Mouse (Mus musculus): ENCODE measurements at regions not wholly inside any gene's neighbourhood (a gene's known extent, or its start where the extent isn't known, plus 50 kb on each side); places are given as distances from the start of the nearest gene placed in this dataset.
"Not testable (repeated sequence)": the region's sequence is repeated elsewhere in the genome, so short reads cannot be mapped to it uniquely, and the experiment has no call there.

DNA sequence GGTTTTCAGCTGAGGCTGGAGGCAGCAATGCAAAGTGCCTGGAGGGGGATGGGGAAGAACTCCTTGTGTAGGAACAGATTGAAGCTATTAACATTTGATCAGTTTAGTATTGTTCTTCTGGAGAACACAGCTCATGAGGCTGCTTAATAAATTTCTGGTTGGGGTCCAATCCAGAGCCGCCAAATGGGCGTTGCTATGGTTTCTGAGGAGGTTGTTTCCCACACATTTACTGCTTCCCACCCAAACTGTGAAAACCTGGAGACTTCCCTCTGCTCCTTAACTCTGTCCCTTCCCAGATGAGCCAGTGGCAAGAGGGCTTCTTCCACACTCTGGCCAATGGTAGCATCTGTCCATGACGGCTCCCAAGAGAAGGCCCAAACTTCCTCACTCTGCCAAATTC lies 113.2 kb upstream of the Klf4 start:
- Histone ChIP-seq H3K4me1 (ENCODE audit: control insufficient read depth, insufficient read depth, low read length) (peaks cover 2% of the 10 kb centered on the region; the same call in 1 of the 2 replicates), H3K4me3 (ENCODE audit: low read depth, low read length) (no peak overlapping the region), H3K36me3 (ENCODE audit: control insufficient read depth, insufficient read depth, low read length) (no peaks in the 10 kb centered on the region), H3K27ac (ENCODE audit: low read depth, low read length) (no peak overlapping the region), H3K27me3 (ENCODE audit: control insufficient read depth, insufficient read depth, low read length) (peaks cover 3% of the 10 kb centered on the region; the same call in 1 of the 2 replicates), H3K9me3 (ENCODE audit: control insufficient read depth, low read length) (no peaks in the 10 kb centered on the region), H3K9ac (ENCODE audit: low read length) (no peak overlapping the region), H3K4me2 (ENCODE audit: low read depth) (no peak overlapping the region)
- DNase-seq (ENCODE audit: low spot score) (no peak), ATAC-seq (ENCODE audit: insufficient read depth, low FRiP score, low TSS enrichment) (no peak)
- WGBS, result 67% methylated on average over 3 of the region's 3 CpGs

DNA sequence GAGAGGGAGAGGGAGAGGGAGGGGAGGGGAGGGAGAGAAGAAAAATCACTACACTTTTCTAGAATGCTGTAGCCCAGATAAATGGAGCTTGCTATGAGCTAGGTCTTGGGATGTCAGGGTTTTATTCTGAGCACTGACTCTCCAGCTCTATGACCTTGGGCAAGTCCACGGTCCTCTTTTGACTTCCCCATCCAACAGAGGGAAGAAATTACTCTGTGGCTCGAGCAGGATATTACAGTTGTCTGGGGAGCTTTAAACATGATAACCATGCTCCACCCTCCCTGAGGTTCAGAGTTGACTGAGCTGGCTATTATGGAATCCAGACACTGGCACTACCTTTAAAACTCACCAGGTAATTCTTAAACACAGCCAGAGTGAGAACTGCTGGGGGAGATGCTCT lies 112.6 kb upstream of the Klf4 start:
- ATAC-seq (ENCODE audit: insufficient read depth, low FRiP score, low TSS enrichment) (no peak), DNase-seq (ENCODE audit: low spot score) (no peak)
- Histone ChIP-seq H3K4me2 (ENCODE audit: low read depth) (no peak overlapping the region), H3K4me3 (ENCODE audit: low read depth, low read length) (no peak overlapping the region), H3K27ac (ENCODE audit: low read depth, low read length) (no peak overlapping the region), H3K9me3 (ENCODE audit: control insufficient read depth, low read length) (no peaks in the 10 kb centered on the region), H3K4me1 (ENCODE audit: control insufficient read depth, insufficient read depth, low read length) (no peaks in the 10 kb centered on the region), H3K9ac (ENCODE audit: low read length) (no peak overlapping the region), H3K27me3 (ENCODE audit: control insufficient read depth, insufficient read depth, low read length) (peaks cover 3% of the 10 kb centered on the region; the same call in 1 of the 2 replicates), H3K36me3 (ENCODE audit: control insufficient read depth, insufficient read depth, low read length) (no peaks in the 10 kb centered on the region)
- WGBS, result 81% methylated on average over 2 of the region's 2 CpGs

DNA sequence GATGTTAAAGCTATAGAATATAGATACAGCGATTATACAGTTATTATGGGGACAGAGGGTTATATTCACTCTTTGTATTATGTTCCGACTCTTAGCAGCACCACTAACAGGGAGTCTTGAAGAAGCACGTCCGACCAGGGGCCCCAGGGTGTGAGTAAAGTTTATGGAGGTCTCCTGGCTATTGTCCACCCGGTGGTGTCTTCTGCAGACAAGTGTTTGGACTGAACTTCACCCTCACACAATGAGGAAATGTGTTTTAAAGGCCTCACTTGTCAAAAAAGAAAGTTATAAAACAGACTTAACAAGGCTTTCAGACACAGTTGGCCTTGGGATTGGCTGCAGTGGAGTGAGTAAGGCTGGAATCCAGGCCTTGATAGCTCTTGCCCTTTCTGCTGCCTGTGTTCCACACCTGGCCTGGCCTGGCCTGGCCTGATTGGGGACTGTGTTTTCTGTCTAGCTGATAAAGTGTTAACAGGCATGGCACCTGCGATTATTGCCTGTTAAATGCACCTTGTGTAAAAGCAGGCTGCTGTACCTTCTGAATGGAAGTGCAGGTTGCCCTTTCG lies 102.8 kb upstream of the Klf4 start:
- Histone ChIP-seq H3K27me3 (ENCODE audit: control insufficient read depth, insufficient read depth, low read length) (no peaks in the 10 kb centered on the region), H3K4me1 (ENCODE audit: control insufficient read depth, insufficient read depth, low read length) (no peaks in the 10 kb centered on the region), H3K9ac (ENCODE audit: low read length) (no peak overlapping the region), H3K4me2 (ENCODE audit: low read depth) (no peak overlapping the region), H3K36me3 (ENCODE audit: control insufficient read depth, insufficient read depth, low read length) (no peaks in the 10 kb centered on the region), H3K4me3 (ENCODE audit: low read depth, low read length) (no peak overlapping the region), H3K27ac (ENCODE audit: low read depth, low read length) (no peak overlapping the region), H3K9me3 (ENCODE audit: control insufficient read depth, low read length) (no peaks in the 10 kb centered on the region)
- WGBS, result 83% methylated on average over 7 of the region's 7 CpGs
- ATAC-seq (ENCODE audit: insufficient read depth, low FRiP score, low TSS enrichment), result no peak
- DNase-seq (ENCODE audit: low spot score), result no peak

DNA sequence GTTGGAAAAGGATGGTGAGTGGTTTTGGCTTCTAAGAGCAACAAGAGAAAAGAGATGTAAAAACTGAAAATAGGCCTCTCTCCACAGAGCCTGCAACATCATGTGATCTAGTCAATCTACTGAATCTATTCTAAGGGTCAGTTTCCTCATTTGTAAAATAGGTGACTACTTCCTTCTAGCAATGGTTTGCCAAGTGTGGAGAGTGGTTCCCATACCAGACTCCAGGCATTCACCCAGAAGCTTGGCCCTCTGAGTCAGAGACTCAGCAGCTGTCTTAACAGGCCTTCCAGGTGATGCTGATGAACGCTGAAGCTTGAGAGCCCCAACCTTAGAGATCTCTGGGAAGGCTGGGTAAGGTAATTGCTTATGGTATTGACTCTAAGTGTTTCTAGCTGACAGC lies 98.9 kb upstream of the Klf4 start:
- Histone ChIP-seq H3K27ac (ENCODE audit: low read depth, low read length) (no peak overlapping the region), H3K36me3 (ENCODE audit: control insufficient read depth, insufficient read depth, low read length) (no peaks in the 10 kb centered on the region), H3K4me1 (ENCODE audit: control insufficient read depth, insufficient read depth, low read length) (no peaks in the 10 kb centered on the region), H3K4me3 (ENCODE audit: low read depth, low read length) (no peak overlapping the region), H3K4me2 (ENCODE audit: low read depth) (no peak overlapping the region), H3K9ac (ENCODE audit: low read length) (no peak overlapping the region), H3K9me3 (ENCODE audit: control insufficient read depth, low read length) (no peaks in the 10 kb centered on the region), H3K27me3 (ENCODE audit: control insufficient read depth, insufficient read depth, low read length) (no peaks in the 10 kb centered on the region)
- ATAC-seq (ENCODE audit: insufficient read depth, low FRiP score, low TSS enrichment) (no peak), DNase-seq (ENCODE audit: low spot score) (no peak)
- WGBS, result 96% methylated on average over 1 of the region's 1 CpGs

DNA sequence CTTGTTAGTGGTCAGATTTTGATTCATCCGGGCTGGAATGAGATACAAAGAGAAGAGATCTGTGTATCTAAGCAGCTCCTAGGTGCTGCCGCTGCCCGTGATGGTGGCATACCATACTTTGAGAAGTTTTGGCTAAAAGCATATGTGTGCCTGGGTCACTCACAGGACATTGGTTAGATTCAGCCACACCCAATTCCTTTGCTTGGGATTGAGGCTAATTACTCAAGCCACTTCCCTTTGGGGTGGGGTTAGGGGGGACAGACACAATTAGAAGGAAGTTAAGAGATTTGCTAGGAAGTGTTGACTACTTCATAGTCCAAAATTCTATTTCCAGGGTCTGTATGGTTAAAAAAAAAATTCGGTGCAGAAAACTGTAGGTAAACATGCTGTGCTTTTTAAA lies 97.9 kb upstream of the Klf4 start:
- not testable (repeated sequence) for H3K4me1 ChIP-seq (ENCODE audit: control insufficient read depth, insufficient read depth, low read length); H3K36me3 ChIP-seq (ENCODE audit: control insufficient read depth, insufficient read depth, low read length); DNase-seq (ENCODE audit: low spot score); H3K4me3 ChIP-seq (ENCODE audit: low read depth, low read length); H3K9ac ChIP-seq (ENCODE audit: low read length); H3K9me3 ChIP-seq (ENCODE audit: control insufficient read depth, low read length); H3K27ac ChIP-seq (ENCODE audit: low read depth, low read length); H3K27me3 ChIP-seq (ENCODE audit: control insufficient read depth, insufficient read depth, low read length); H3K4me2 ChIP-seq (ENCODE audit: low read depth); ATAC-seq (ENCODE audit: insufficient read depth, low FRiP score, low TSS enrichment)
- WGBS, result 92% methylated on average over 4 of the region's 4 CpGs

DNA sequence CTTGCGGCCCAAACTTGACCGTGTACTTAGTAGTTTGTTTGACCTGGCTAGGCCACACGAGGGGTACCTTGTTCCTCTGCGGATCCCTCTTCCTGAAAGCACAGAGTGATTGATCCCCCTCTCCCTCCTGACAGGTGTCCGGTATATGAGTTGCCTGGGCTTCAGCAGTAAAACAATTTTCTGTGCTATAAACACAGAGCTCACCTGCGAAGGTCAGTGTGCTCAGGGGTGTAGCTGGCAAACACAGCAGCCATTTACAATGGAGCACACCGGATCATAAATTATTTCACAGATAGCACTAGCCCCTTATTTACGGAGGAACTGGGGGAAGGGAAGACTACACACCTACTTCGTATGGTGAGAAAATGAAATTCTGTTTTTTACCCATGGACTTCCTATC lies 92.5 kb upstream of the Klf4 start:
- H3K4me3 ChIP-seq (ENCODE audit: low read depth, low read length), result no peak overlapping the region
- DNase-seq (ENCODE audit: low spot score), result no peak
- WGBS, result 91% methylated on average over 9 of the region's 9 CpGs
- no peaks in the 10 kb centered on the region for H3K36me3 ChIP-seq (ENCODE audit: control insufficient read depth, insufficient read depth, low read length)
- H3K27ac ChIP-seq (ENCODE audit: low read depth, low read length), result no peak overlapping the region
- H3K4me1 ChIP-seq (ENCODE audit: control insufficient read depth, insufficient read depth, low read length), result no peaks in the 10 kb centered on the region
- no peak for ATAC-seq (ENCODE audit: insufficient read depth, low FRiP score, low TSS enrichment)
- no peak overlapping the region for H3K9ac ChIP-seq (ENCODE audit: low read length)
- no peaks in the 10 kb centered on the region for H3K9me3 ChIP-seq (ENCODE audit: control insufficient read depth, low read length)
- H3K4me2 ChIP-seq (ENCODE audit: low read depth), result no peak overlapping the region
- H3K27me3 ChIP-seq (ENCODE audit: control insufficient read depth, insufficient read depth, low read length), result no peaks in the 10 kb centered on the region

DNA sequence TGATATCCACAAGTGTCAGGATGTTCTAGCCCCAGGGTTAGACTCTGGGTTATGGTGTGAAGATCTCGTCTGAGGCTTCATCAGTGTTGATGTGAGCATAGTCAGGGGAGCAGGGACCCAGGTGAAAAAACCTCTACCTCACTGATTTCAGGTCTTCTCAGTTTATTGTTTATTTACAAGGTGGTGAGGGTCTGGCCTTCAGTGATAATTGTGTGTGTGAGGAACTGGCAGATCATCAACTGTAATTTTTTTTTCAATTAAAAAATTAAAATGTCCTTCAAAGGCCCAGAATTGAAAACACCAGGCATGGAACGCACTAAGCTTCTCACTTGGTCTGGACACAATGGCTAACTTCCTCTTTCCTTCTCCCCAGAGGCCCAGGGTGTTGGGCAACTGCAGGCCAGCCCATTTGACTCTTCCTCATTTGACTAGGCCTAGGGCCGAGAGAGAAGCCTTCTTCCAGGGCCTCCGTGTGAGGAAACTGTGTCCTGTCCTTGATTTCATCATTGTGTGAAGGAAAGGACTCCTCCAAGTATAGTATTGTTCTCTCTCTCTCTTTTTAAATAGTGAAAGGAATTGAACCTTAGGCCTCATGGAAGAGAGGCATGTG lies 91.0 kb upstream of the Klf4 start:
- no peak overlapping the region for H3K27ac ChIP-seq (ENCODE audit: low read depth, low read length)
- no peaks in the 10 kb centered on the region for H3K27me3 ChIP-seq (ENCODE audit: control insufficient read depth, insufficient read depth, low read length)
- DNase-seq (ENCODE audit: low spot score) (no peak), ATAC-seq (ENCODE audit: insufficient read depth, low FRiP score, low TSS enrichment) (no peak)
- 87% methylated on average over 4 of the region's 4 CpGs for WGBS
- H3K4me2 ChIP-seq (ENCODE audit: low read depth), result no peak overlapping the region
- no peak overlapping the region for H3K9ac ChIP-seq (ENCODE audit: low read length)
- H3K4me3 ChIP-seq (ENCODE audit: low read depth, low read length), result no peak overlapping the region
- H3K9me3 ChIP-seq (ENCODE audit: control insufficient read depth, low read length), result no peaks in the 10 kb centered on the region
- no peaks in the 10 kb centered on the region for H3K4me1 ChIP-seq (ENCODE audit: control insufficient read depth, insufficient read depth, low read length)
- no peaks in the 10 kb centered on the region for H3K36me3 ChIP-seq (ENCODE audit: control insufficient read depth, insufficient read depth, low read length)

DNA sequence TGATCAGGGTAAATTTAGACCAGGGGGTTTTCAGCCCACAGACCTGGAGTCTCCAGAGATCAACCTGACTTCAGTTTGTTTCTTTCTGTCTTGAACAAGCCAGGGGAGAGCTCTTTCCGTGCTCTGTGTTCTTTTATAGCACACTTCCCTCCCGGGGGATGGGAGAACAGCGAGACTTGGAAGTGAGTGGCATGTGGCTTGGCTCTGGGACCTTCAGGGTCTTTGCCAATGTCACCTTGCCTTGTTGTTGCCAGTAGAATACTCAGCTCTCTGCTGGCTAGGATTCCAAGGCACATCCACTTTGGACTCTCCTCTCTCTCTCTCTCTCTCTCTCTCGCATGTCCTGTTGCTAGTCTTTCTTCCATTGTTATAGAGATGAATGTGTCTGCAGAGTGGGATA lies 90.4 kb upstream of the Klf4 start:
- Histone ChIP-seq H3K27ac (ENCODE audit: low read depth, low read length) (no peak overlapping the region), H3K27me3 (ENCODE audit: control insufficient read depth, insufficient read depth, low read length) (no peaks in the 10 kb centered on the region), H3K9me3 (ENCODE audit: control insufficient read depth, low read length) (no peaks in the 10 kb centered on the region), H3K4me3 (ENCODE audit: low read depth, low read length) (no peak overlapping the region), H3K9ac (ENCODE audit: low read length) (no peak overlapping the region), H3K4me2 (ENCODE audit: low read depth) (no peak overlapping the region), H3K4me1 (ENCODE audit: control insufficient read depth, insufficient read depth, low read length) (no peaks in the 10 kb centered on the region), H3K36me3 (ENCODE audit: control insufficient read depth, insufficient read depth, low read length) (no peaks in the 10 kb centered on the region)
- ATAC-seq (ENCODE audit: insufficient read depth, low FRiP score, low TSS enrichment) (no peak), DNase-seq (ENCODE audit: low spot score) (no peak)
- 73% methylated on average over 4 of the region's 4 CpGs for WGBS

DNA sequence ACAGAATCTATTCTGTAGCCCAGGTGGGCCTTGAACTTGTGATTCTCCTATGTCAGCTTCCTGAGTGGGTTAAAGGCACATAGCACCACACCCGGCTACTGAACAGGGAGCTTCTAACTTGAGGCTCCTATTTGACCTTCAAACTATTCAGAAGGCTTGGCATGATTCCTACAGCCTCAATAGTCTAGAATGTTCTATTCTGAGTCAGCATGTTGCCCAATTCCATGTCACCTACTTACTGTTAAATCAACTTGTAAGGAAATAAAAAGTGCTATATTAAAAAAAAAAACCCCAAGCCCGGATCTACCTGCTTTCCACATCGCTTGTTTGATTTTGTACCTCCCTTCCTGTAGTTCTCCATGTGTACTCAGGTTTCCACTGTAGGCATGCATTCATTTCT lies 87.6 kb upstream of the Klf4 start:
- H3K9ac ChIP-seq (ENCODE audit: low read length), result no peak overlapping the region
- H3K27ac ChIP-seq (ENCODE audit: low read depth, low read length), result no peak overlapping the region
- DNase-seq (ENCODE audit: low spot score) (no peak), ATAC-seq (ENCODE audit: insufficient read depth, low FRiP score, low TSS enrichment) (no peak)
- no peaks in the 10 kb centered on the region for H3K27me3 ChIP-seq (ENCODE audit: control insufficient read depth, insufficient read depth, low read length)
- no peak overlapping the region for H3K4me3 ChIP-seq (ENCODE audit: low read depth, low read length)
- no peaks in the 10 kb centered on the region for H3K4me1 ChIP-seq (ENCODE audit: control insufficient read depth, insufficient read depth, low read length)
- no peak overlapping the region for H3K4me2 ChIP-seq (ENCODE audit: low read depth)
- no peaks in the 10 kb centered on the region for H3K9me3 ChIP-seq (ENCODE audit: control insufficient read depth, low read length)
- no peaks in the 10 kb centered on the region for H3K36me3 ChIP-seq (ENCODE audit: control insufficient read depth, insufficient read depth, low read length)
- WGBS, result 90% methylated on average over 3 of the region's 3 CpGs

Data from neural tube, embryonic 11.5 days (tissue).